Mouse (Mus musculus) gastrocnemius, postnatal 36 days (tissue): ENCODE data around the gene Tnfsfm13. TPM values are rescaled to one million over a fixed set of nuclear protein-coding genes. Genes with fewer than 3 reads are reported as not detected.
A peak's percentile ranks its signal among the peaks of the same experiment; 100 is the strongest.
"Not testable (repeated sequence)": the region's sequence is repeated elsewhere in the genome, so short reads cannot be mapped to it uniquely, and the experiment has no call there.

Experiments
- DNase-seq, 2 experiments: peaks; one replicate each; pipeline ENCODE4 v3.0.0; 2022
- intact Hi-C: fragments of 180-260 bp; cut with DNase I; formaldehyde crosslinking; loops from one replicate; pipeline ENCODE4 v1.15.1; 2025
- long read RNA-seq, 2 experiments: library from polyadenylated mRNA; stranded (forward); transcript quantifications; one replicate each; pipeline ENCODE4 v2.0.0; 2021
- total RNA-seq, 2 experiments: library from RNA; stranded (reverse); gene quantifications; 2 replicates each; pipeline ENCODE4 v1.2.3; 2021

The Tnfsfm13 gene
- 1 to 10 TPM; 1.3 to 1.5 TPM for total RNA-seq
- long read RNA-seq, experiment 1, partial matches to known transcripts, result 1 of 2 reads
- long read RNA-seq, experiment 1, other reads (novel, unspliced or antisense), result 1 of 2 reads
- long read RNA-seq, experiment 2, partial matches to known transcripts, result 1 of 1 reads
- long read RNA-seq, experiment 2, other reads (novel, unspliced or antisense), result 0 of 1 reads

GRCm38 (mm10) chr11:69695361-69696181 lies at the start of gene Tnfsfm13, which contains the start of gene Tnfsf12:
Tnfsfm13 (minus strand) TSS chr11:69696098.
Tnfsf12 (minus strand) TSS chr11:69695849.
- intact Hi-C loops, result no loop called here
- DNase-seq, result peak; percentile 73 to 85

- DNase-seq, intact Hi-C loops: not testable (repeated sequence)
Measured at GRCm38 (mm10) chr11:69731408-69731807, 35.5 kb upstream of the Tnfsfm13 start.

GRCm38 (mm10) chr11:69729063-69729462 lies 33.2 kb upstream of the Tnfsfm13 start:
- peak; percentile 40 to 43 for DNase-seq
- intact Hi-C loops, result loop anchor here (2.0 kb wide), 1 partner anchor 148 kb away; no protein-coding TSS in a partner anchor

GRCm38 (mm10) chr11:69725951-69726350 lies 30.1 kb upstream of the Tnfsfm13 start:
- intact Hi-C loops, result no loop called here
- DNase-seq, result no peak

GRCm38 (mm10) chr11:69723074-69723473 lies 27.2 kb upstream of the Tnfsfm13 start:
- DNase-seq, result no peak
- intact Hi-C loops, result no loop called here

GRCm38 (mm10) chr11:69720852-69721251 lies 25.0 kb upstream of the Tnfsfm13 start:
- intact Hi-C loops, result no loop called here

GRCm38 (mm10) chr11:69719423-69719822 lies 23.5 kb upstream of the Tnfsfm13 start:
- intact Hi-C loops, result loop anchor here (5.0 kb wide), 1 partner anchor 37 kb away; the partner anchor contains the start of gene Senp3
- no peak for DNase-seq

More at GRCm38 (mm10) chr11:69720852-69721251, 25.0 kb upstream of the Tnfsfm13 start:
- DNase-seq, result no peak

GRCm38 (mm10) chr11:69718661-69719060 lies 22.8 kb upstream of the Tnfsfm13 start:
- intact Hi-C loops, result loop anchor here (5.0 kb wide), 1 partner anchor 36 kb away; the partner anchor contains the start of gene Senp3
- DNase-seq, result no peak

- intact Hi-C loops, result loop anchor here (5.0 kb wide), 1 partner anchor 35 kb away; the partner anchor contains the start of gene Senp3
- no peak for DNase-seq
Measured at GRCm38 (mm10) chr11:69716953-69717352, 21.1 kb upstream of the Tnfsfm13 start.

GRCm38 (mm10) chr11:69715929-69716328 lies 20.0 kb upstream of the Tnfsfm13 start:
- intact Hi-C loops, result loop anchor here (5.0 kb wide), 1 partner anchor 34 kb away; the partner anchor contains the start of gene Senp3
- no peak for DNase-seq

GRCm38 (mm10) chr11:69715482-69715881 lies 19.6 kb upstream of the Tnfsfm13 start:
- intact Hi-C loops, result loop anchor here (5.0 kb wide), 1 partner anchor 33 kb away; the partner anchor contains the start of gene Senp3

GRCm38 (mm10) chr11:69714636-69715329 lies 18.9 kb upstream of the Tnfsfm13 start:
- intact Hi-C loops, result loop anchor here (5.0 kb wide), 1 partner anchor 32 kb away; the partner anchor contains the start of gene Senp3
- DNase-seq, result no peak

More at GRCm38 (mm10) chr11:69715482-69715881, 19.6 kb upstream of the Tnfsfm13 start:
- no peak for DNase-seq

- intact Hi-C loops, result no loop called here
- no peak for DNase-seq
Measured at GRCm38 (mm10) chr11:69712954-69713672, 17.2 kb upstream of the Tnfsfm13 start.

GRCm38 (mm10) chr11:69711082-69711481 lies 15.2 kb upstream of the Tnfsfm13 start:
- DNase-seq, result no peak
- intact Hi-C loops, result no loop called here

GRCm38 (mm10) chr11:69710470-69710869 lies 14.6 kb upstream of the Tnfsfm13 start:
- intact Hi-C loops, result no loop called here
- DNase-seq, result no peak

GRCm38 (mm10) chr11:69709554-69710446 lies 13.9 kb upstream of the Tnfsfm13 start:
- no peak for DNase-seq
- intact Hi-C loops, result loop anchor here (5.0 kb wide), 1 partner anchor 43 kb away; no protein-coding TSS in a partner anchor

GRCm38 (mm10) chr11:69708614-69709265 lies 12.8 kb upstream of the Tnfsfm13 start:
- DNase-seq, result no peak
- intact Hi-C loops, result loop anchor here (5.0 kb wide), 1 partner anchor 44 kb away; no protein-coding TSS in a partner anchor

- intact Hi-C loops, result loop anchor here (5.0 kb wide), 1 partner anchor 44 kb away; no protein-coding TSS in a partner anchor
- DNase-seq, result no peak
Measured at GRCm38 (mm10) chr11:69707873-69708381, 12.0 kb upstream of the Tnfsfm13 start.
